Mouse (Mus musculus): ENCODE results near the gene Gabra6.

The Gabra6 gene

DNA sequence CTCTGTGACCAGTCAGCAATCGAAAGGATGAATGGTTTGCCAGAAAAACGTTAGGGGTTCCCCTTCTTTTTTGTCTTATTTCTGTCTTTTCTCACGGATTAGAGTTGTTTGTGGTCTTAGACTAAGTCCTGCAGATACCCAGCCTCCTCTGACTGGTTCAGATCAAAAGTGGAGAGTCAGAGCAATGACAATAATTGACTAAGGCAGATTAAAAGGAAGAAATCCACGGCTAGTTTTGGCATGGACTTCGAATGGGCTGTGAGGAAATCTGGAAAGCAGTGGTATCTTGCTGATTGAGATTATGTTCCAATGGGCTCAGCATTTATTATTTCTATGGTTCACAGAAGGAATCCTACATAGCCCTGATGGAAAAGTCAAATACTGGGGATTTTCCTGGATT, at the start of gene Gabra6:
Gene Gabra6 (minus strand): TSS at position 191 of the 400 bp plus-strand sequence.
- no peak for DNase-seq (ENCODE audit: low spot score in 2 of 2)

DNA sequence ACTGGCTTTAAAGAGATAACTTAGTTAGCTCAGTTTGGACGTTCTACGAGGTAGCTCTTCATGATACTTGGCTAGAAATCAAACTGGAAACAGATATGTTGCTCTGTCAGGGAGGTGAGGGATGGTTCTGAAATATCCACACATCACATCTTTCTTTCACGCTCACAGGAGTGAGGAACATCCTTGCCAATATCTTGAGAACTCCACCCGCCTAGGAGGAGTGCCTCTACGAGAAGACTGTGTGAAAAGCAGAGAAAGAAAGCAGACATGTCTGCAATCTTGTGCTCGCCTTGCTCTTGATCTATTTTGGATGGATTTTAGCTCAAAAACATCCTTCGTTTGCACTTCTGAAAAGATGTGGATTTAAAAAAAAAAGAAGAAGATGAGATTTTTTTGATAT, 44.7 kb upstream of the Gabra6 start:
- peak; percentile 11 to 45 for DNase-seq (ENCODE audit: low spot score in 2 of 2)

- no peak for DNase-seq (ENCODE audit: low spot score in 2 of 2)
Observed at GRCm38 (mm10) chr11:42332121-42332520, 11.2 kb upstream of the Gabra6 start.

- no peak for DNase-seq (ENCODE audit: low spot score in 2 of 2)
Observed at GRCm38 (mm10) chr11:42326262-42326661, 5.4 kb upstream of the Gabra6 start.

DNA sequence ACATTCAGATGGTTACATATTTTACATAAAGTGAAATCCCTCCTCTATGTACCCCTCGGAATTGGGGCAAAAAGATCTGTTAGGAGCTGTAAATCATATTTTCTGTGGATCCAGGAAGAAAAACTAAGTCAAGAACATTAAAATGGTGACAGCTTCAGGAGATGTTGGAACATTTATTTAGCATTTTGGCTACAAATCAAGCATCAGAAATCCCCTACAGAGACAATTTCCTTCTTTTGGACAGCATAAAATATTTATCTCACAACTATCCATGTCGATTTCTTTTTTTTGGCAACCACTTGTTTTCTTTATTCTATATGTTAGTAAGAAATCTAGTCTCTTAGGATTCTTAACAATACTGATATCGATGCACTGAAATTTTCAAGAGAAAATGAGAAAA, 688 bp upstream of the Gabra6 start:
- DNase-seq (ENCODE audit: low spot score in 2 of 2): no peak

GRCm38 (mm10) chr11:42319521-42319920, 1.4 kb downstream of the Gabra6 start:
- DNase-seq (ENCODE audit: low spot score in 2 of 2): no peak

DNA sequence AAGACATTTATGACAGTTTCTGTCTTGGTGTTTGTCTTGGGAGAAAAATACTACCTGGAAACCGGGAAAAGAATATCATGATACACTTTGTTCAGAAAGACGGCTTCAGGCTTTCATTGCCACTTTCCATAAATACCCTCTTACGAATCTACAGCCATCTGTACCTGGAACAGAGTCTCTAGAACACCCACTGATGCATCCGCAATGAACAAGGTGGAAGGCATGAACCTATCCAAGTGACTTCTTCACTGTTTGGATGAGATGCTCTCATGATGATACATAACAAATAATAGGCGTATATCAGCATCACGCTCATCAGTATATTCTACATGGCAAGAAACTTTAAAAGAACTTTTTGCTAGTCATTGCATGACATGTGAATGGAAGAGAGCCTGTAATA, 1.8 kb downstream of the Gabra6 start:
- no peak for DNase-seq (ENCODE audit: low spot score in 2 of 2)

DNA sequence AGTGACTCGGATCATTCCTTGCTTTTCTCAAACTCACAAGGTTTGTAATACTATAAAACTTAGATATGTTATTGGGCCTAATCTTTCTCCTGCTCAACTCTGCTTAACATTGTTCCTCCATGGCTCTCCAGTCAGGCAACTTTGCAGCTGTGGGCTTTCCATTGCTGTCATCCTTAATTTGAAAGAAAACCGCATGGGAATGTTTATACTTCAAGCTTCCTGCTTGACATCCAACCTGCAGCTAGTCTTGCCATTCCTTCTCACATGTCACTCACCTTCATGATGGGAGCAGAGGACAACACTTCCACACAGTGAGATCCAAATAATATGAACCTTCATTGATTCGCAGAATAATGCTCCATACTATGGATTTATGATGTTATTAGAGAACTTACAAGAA, 2.9 kb downstream of the Gabra6 start:
- DNase-seq (ENCODE audit: low spot score in 2 of 2): no peak

DNA sequence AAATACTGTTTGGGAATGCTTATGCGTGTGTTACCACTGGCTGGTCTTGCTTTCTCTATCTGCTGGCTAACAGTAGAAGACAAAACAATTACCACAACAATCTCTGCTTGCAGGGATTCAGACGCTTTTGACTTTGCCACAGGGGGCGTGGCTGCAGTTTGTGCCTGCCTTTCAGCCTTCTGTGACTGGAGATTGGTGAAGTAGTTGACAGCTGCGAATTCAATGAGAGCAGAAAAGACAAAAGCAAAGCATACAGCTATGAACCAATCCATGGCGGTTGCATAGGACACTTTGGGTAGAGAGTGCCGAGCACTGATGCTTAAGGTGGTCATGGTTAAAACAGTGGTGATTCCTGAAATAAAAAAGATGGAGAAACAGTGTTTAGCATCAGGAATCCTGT, 6.0 kb downstream of the Gabra6 start:
- DNase-seq (ENCODE audit: low spot score in 2 of 2): no peak

DNA sequence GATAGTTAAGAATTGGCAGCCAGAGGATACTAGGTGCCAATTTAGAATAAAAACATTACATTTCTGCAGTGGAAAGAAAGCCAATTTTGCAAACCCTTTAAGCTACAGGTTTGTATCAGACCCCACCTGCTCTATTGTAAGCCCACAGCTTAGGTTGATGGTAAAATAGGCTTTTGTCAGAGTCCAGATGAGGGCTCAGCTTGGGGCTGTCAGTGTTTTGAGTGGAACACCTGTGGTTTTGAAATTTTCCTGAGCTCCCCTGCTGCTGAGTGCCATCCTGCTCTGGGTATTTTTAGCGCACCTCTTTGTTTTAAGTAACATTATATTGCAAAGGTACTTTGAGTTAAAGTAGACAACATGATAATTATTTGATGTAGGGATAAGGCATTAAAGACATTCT, 10.0 kb downstream of the Gabra6 start:
- DNase-seq (ENCODE audit: low spot score in 2 of 2): no peak

- DNase-seq (ENCODE audit: low spot score in 2 of 2): no peak
Observed at GRCm38 (mm10) chr11:42309086-42309485, 11.8 kb downstream of the Gabra6 start.

DNA sequence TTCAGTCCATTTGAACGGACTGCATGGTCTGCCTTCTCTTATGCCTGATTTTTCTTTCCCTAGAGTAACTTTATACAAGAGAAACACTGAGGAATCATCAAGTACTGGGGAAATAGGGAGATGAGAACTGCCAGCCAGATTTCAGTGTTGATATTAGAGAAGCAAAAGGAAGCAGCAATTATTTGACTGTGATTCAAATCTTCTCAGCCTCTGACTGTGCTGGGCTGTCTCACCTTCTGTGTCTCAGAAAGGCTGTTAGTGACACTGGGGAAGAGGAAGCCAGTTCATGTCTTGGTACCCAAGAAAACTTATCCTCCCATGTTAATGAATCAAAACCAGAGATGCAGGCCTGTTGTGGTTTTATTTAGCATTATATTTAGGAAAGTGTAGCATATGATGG, 14.8 kb downstream of the Gabra6 start:
- DNase-seq (ENCODE audit: low spot score in 2 of 2): no peak

GRCm38 (mm10) chr11:42258978-42259377, 61.9 kb downstream of the Gabra6 start:
- DNase-seq (ENCODE audit: low spot score in 2 of 2): no peak
